Mouse (Mus musculus) megakaryocyte-erythroid progenitor cell, adult 5-6 weeks (primary cell): ENCODE measurements around the gene Wdr5b. TPM values are rescaled to one million over a fixed set of nuclear protein-coding genes. Genes with fewer than 3 reads are reported as not detected.
A peak's percentile ranks its signal among the peaks of the same experiment; 100 is the strongest.

Source experiments
- ATAC-seq: replicated peaks from 2 replicates; pipeline ENCODE4 v1.8.0; 2016; ENCODE audit warnings: mild to moderate bottlenecking, inconsistent platforms; ENCODE audit not compliant: severe bottlenecking, poor library complexity, low FRiP score, low TSS enrichment
- total RNA-seq, 2 experiments: library from RNA; stranded (forward) in 1 of 2; stranded (reverse) in 1 of 2; fragments of 200-1000, 215-1000 nt in 1 of 2; fragments of >200 nt in 1 of 2; fragmentation: Nextera tagmentation in 1 of 2; gene quantifications; 2 replicates each; pipeline ENCODE4 v1.2.3; 2014 to 2017

Wdr5b gene
- total RNA-seq, 2 experiments from 2014 or later: 6.6 to 9.2 TPM

DNA sequence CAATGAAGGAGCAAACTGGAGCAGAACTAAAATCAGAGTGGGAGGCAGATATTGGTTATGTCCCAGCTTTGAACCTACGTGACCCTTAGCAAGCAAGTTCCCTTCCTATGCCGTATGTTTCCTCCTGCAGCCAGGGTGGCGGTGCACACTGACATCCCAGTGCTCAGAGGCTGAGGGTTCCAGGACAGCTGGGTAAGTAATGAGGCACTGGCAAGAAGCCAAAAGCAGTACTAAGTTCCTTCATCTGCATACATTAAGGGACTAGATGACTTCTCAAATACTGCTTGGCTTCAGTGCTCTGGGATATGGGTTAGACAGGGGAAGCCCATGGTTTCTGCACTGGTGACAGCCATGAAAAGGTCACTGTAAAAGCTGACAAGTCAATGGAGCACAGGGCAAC lies 27.4 kb downstream of the Wdr5b start:
- ATAC-seq: no peak

DNA sequence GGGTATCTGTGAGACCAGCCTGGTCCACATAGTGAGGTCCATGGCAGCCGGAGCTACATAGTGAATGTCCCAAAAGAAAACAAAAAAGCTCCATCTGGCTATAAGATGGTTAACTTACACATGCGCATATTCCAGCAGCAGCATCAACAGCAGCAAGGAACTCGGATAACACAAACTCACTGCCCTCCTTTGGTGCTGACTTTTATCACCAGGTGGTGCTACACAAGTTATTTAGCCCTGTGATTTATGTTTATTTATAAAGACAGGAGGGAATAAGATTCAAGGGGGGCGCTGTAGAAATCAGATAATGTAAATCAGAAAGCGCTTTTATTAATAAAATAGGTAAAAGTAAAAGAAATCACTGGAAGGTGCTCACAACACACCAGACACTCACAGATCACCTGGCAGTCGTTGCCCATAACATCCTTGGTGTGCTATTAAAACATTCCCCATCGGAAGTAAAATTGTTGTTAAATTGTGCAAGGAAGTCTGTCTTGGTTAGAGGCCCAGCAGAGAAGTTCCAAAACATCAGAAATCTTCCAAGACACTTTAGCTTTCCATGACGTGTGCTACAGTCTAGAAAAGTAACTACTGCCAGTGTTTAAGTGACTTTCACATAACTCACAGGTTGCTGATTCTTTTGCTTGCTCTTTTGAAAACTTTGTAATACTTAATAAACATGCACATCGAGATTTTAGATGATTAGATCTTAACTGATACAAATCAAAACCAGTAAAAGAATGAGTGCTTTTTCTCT lies 29.0 kb downstream of the Wdr5b start:
- ATAC-seq: no peak

DNA sequence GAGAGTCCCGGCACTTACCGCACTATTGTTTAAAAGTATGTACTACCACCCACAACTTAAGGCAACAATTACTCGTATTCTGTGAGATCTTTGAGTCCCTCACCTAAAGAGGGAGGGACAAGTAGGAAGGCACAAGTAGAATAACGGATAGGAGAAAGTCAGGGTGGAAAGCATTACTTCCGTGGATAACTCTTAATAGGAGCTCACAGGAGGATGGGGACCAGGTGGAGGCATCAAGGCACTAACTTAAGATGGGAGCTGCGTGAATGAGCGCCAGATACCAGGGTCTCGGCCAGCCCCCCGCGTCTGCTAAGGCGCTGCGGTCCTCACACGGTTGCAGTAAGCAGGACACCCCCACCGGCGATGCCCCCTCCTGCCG lies 30.1 kb downstream of the Wdr5b start:
- peak; percentile 16 for ATAC-seq

DNA sequence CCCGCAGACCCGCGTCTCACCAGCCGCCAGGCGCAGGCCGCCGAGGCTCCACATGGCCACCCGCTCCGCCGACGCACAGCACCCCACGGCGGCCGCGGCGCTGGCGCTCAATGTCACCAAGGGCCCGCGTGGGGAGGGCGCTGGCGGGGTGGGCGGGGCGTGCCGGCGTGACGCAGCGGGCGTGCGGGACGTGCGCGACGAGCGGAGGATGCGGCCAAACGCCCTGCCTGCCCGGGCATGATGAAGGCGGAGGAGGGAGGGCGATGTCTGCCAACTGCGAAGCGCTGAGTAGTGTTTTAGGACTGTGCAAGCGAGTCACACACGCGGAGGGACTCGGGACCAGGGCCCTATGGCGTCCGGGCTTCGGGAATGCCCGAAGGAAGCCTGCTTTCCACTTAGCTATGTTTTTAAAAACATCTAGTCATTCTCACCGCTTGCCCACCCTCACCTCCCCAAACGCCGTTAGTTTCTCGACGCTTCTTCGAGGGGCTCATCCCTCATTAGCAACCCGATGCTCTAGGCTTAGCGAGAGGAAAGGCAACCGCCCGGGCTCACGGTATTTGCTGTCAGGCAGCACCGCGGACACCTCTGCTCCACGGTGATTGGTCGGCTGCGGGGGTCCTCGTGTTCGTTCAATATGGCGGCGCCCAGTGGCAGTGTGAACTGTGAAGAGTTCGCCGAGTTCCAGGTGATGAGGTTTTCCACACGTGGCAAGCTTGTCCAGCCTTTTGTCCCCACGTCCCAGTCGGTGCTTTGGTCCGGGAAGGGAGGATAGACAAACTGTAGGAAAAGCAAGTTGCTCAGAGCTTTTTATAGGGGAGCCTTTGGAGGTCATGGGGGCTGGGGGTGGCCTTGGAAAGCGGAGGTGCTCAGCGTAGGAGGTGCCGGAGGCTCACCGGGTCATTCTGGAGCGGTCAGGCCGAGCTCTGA lies 30.7 kb downstream of the Wdr5b start, which contains the start of the genes Fam162a and Ccdc58:
Gene Fam162a (minus strand): TSS at position 145 of the 930 bp plus-strand sequence.
Gene Ccdc58 (plus strand): TSS at position 236 of the 930 bp plus-strand sequence.
- ATAC-seq: peak; percentile 88

DNA sequence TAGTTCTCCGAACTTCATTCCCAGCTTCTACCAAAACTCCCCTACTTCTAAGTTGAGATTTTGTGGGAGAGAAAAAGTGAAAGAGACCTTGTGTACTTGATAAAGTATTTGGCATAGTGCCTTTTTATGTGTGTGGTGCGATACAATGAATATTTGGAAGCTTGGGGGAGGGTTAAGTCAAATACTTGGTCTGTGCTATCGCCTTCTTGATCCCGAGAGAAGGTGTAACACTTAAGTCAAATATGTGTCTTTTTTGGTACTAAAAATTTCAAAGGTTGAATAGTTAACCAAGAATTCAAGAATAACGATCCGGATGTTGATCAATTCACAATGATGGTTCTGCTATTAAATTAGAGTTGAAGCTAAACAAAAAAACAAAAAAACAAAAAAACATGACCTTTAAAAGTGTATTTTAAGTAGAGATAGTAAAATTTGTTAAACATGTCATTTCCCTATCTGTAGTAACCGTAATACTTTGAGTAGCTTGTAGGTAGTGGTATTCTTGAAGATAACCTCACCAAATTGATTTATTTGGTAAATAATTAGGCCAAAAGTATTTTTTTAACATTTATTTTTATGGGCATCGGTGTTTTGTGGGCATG lies 31.5 kb downstream of the Wdr5b start:
- peak; percentile 39 for ATAC-seq

DNA sequence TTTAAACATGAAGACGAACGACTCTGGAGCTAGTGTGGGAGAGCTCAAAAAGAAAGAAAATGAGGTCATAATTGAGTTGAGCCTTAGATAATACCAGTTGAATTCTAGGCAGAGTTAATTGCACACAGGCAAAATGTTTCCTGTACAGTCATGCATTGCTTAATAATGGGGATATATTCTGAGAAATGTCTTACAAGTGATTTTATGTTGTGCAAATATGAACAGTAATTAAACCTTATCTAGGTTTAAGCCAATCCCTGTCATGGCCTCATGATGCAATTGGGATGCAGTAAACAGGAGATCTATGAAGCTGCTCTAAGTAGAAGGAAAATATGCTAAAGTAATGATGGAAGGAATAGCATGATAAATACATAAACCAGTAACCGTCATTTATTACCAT lies 33.8 kb downstream of the Wdr5b start:
- no peak for ATAC-seq

DNA sequence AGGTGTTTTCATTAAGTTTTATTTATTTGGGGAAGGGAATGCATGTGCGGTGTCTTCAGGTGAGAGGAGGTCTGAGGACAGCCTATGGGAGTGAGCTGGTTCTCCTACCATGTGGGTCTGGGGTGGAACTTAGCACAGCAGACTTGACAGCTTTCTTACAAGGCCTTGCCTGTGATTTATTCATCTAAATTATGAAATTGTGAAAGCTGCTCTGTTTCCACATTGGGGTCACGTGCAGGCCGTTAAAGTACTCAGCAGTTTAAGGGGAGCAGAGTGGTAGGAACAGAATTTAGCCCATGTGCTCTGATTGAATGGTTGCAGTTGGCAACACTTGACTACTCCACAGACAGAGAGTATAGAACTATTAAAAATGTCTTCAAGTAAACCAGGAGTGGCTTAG lies 38.9 kb downstream of the Wdr5b start:
- ATAC-seq: no peak

DNA sequence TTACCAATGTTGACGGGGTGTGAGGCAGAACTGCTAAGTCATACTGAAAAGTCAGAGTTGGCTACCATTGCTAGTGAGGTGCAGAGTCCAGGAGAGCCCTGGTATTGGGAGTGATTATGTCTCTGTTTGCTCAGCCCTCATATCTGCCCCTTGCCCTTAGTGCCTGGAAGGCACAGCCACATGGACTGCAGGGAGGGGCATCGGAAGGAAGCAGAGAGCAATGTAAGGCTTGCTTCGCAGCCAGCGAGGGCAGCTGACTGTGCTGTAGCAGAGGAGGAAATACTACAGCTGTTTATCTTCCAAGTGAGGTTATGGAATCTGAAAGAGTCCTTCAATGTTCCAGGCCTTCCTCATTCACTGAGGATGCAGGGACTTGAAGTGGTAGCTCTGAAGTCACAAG lies 46.9 kb downstream of the Wdr5b start:
- no peak for ATAC-seq

DNA sequence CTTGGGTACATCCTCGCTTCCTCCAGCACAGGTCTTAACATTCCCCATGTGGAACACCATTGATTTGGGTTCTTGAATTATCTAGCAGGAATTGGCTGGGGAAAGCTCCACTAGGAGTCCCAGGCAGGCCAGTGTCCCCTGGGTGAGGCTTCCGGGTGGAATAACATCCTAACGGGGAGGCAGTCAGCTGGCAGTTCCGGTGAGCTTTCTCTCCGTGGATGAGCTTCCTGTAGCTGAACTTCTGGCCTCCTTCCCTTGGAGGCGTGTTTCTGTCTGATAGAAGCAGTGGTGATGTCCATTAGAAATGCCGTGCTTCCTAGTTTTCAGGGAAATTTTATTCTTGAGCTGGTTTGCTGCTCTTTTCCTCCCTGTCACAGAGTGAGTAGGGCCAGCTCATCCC lies 48.1 kb downstream of the Wdr5b start:
- ATAC-seq: no peak

DNA sequence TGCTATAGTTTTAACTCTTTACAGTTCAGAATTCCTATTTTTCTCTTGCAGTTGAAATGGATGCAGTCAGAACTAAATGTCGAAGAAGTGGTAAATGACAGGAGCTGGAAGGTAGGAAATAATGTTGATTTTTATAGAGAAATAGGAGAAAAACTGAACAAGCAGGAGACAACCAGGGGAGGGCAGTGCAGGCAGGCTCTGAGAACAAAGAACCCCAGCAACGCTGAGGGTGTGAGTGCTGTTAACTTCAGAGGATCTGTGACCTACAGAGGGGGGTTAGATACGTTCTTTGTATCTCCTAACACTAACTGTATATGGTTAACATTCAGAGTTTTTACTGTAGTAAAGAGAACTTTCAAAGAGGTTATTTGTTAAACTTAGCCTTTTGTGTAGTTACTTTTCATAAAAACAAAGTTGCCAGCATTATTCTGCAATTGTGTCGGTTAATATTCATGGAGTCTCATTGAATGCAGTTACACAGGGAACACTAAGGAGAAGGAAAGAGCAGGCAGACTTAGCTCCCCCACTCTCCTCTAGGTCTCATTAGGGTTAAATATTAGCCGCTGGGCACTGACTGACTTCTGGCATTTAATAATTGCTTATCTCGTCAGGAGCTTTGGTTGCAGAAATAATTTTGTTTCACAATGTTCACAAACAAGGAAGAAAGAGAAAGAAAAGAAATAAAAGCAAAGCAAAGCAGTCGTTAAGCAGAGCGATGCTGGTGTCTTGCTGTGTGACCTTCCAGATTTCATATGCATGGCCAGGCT lies 49.0 kb downstream of the Wdr5b start:
- no peak for ATAC-seq

DNA sequence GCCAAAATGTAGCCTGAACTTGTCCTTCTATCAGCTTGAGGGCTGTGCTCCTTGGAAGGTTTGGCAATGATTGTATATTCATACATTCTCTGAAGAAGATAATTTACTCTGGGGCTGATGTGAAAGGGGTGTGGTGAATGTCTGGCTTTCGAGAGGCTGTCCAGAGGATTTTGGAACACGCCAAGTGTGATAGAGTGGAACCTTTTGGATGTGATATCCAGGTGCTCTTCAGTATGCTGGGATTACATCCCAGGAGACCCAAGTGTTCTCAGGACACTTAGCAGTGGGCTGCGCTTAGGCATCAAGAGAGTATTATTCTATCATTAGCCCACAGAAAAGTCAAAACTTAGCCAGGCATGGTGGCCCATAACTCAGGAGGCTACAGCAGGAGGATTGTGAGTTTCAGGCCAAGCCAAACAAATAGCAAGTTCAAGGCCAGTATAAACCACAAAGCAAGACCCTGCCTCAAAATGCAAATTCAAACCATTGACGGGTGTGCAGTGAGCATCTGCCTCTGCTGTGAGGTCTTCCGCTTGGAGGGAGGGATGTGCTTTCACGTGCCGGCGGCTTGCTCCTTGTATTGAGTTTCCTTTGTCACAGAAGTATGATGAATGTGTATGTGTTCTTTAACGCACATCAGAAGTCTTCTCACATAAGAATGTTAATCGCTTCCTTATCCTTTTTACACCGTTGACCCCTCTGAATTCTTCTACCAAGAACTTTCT lies 50.0 kb downstream of the Wdr5b start:
- ATAC-seq: no peak

Other genes starting within 250 kb of the Wdr5b start
- 8.3 and 9.3 TPM in 2 replicates for gene Parp14, start 169.6 kb upstream of the Wdr5b start, total RNA-seq (2014; fragmentation: Nextera tagmentation)
- 8.4 and 13.8 TPM in 2 replicates for gene Parp14, start 169.6 kb upstream of the Wdr5b start, total RNA-seq (2017)
- 14.8 and 18.1 TPM in 2 replicates for gene Parp9, start 102.7 kb upstream of the Wdr5b start, total RNA-seq (2014; fragmentation: Nextera tagmentation)
- 28.3 and 40.9 TPM in 2 replicates for gene Parp9, start 102.7 kb upstream of the Wdr5b start, total RNA-seq (2017)
- gene Dtx3l, start 102.0 kb upstream of the Wdr5b start, total RNA-seq (2014; fragmentation: Nextera tagmentation): 15.8 and 19.4 TPM in 2 replicates
- 22.1 and 23.0 TPM in 2 replicates for gene Dtx3l, start 102.0 kb upstream of the Wdr5b start, total RNA-seq (2017)
- gene Kpna1, start 62.4 kb upstream of the Wdr5b start, total RNA-seq (2014; fragmentation: Nextera tagmentation): 50.3 and 58.3 TPM in 2 replicates
- gene Kpna1, start 62.4 kb upstream of the Wdr5b start, total RNA-seq (2017): 52.8 and 55.5 TPM in 2 replicates
- gene Fam162a, start 30.4 kb downstream of the Wdr5b start, total RNA-seq (2014; fragmentation: Nextera tagmentation): 205 and 208 TPM in 2 replicates
- gene Fam162a, start 30.4 kb downstream of the Wdr5b start, total RNA-seq (2017): 137 and 156 TPM in 2 replicates
- 119 and 149 TPM in 2 replicates for gene Ccdc58, start 30.5 kb downstream of the Wdr5b start, total RNA-seq (2014; fragmentation: Nextera tagmentation)
- gene Ccdc58, start 30.5 kb downstream of the Wdr5b start, total RNA-seq (2017): 93.2 and 218 TPM in 2 replicates
- gene Csta1, start 90.1 kb downstream of the Wdr5b start, total RNA-seq (2014; fragmentation: Nextera tagmentation): not detected in 2 replicates
- not detected in 2 replicates for gene Csta1, start 90.1 kb downstream of the Wdr5b start, total RNA-seq (2017)
- gene Stfa2l1, start 115.6 kb downstream of the Wdr5b start, total RNA-seq (2014; fragmentation: Nextera tagmentation): not detected in 2 replicates
- not detected in 2 replicates for gene Stfa2l1, start 115.6 kb downstream of the Wdr5b start, total RNA-seq (2017)
- not detected in 2 replicates for gene Gm5483, start 143.0 kb downstream of the Wdr5b start, total RNA-seq (2014; fragmentation: Nextera tagmentation)
- not detected in 2 replicates for gene Gm5483, start 143.0 kb downstream of the Wdr5b start, total RNA-seq (2017)
- not detected in 2 replicates for gene Gm5416, start 169.2 kb downstream of the Wdr5b start, total RNA-seq (2014; fragmentation: Nextera tagmentation)
- not detected in 2 replicates for gene Gm5416, start 169.2 kb downstream of the Wdr5b start, total RNA-seq (2017)
- not detected in 2 replicates for gene 2010005H15Rik, start 180.3 kb downstream of the Wdr5b start, total RNA-seq (2014; fragmentation: Nextera tagmentation)
- gene 2010005H15Rik, start 180.3 kb downstream of the Wdr5b start, total RNA-seq (2017): not detected in 2 replicates
- gene Stfa1, start 235.8 kb downstream of the Wdr5b start, total RNA-seq (2014; fragmentation: Nextera tagmentation): not detected in 2 replicates
- not detected in 2 replicates for gene Stfa1, start 235.8 kb downstream of the Wdr5b start, total RNA-seq (2017)